Mouse (Mus musculus) cerebellum, adult 2 months (tissue): ENCODE data around the gene Ttll11.

Experiments used
- CTCF ChIP-seq: fragments of 200-500 bp; IDR thresholded peaks from 2 replicates; pipeline ENCODE4 v1.5.1; 2011; ENCODE audit warnings: low read depth, mild to moderate bottlenecking, control low read depth, low read length, moderate library complexity, borderline replicate concordance; ENCODE audit not compliant: insufficient read depth
- POLR2A ChIP-seq: fragments of 200-500 bp; IDR thresholded peaks from 2 replicates; pipeline ENCODE4 v1.6.1; 2011; ENCODE audit warnings: low read length, control low read depth, borderline replicate concordance; ENCODE audit not compliant: insufficient read depth

- no peak for TF ChIP-seq CTCF
- no peak for TF ChIP-seq POLR2A
Observed at GRCm38 (mm10) chr2:35823589-35823988, 156.1 kb downstream of the Ttll11 start.
